Mouse (Mus musculus) cortical plate, adult 2 months (tissue): ENCODE measurements at regions not wholly inside any gene's neighbourhood (a gene's known extent, or its start where the extent isn't known, plus 50 kb on each side); places are given as distances from the start of the nearest gene placed in this dataset.

ENCODE experiments used
- H3K27ac ChIP-seq: fragments of 200-500 bp; 2 replicates; pipeline ENCODE4 v1.5.1; 2012; ENCODE audit warnings: low read length, control low read depth, inconsistent platforms; ENCODE audit not compliant: insufficient read depth
- H3K4me1 ChIP-seq: fragments of 200-500 bp; 2 replicates; pipeline ENCODE4 v1.6.1; 2011; ENCODE audit warnings: low read length; ENCODE audit not compliant: control insufficient read depth, insufficient read depth
- H3K4me3 ChIP-seq: fragments of 200-500 bp; 2 replicates; pipeline ENCODE4 v1.5.1; 2011; ENCODE audit warnings: mild to moderate bottlenecking, low read length, control low read depth; ENCODE audit not compliant: insufficient read depth
- CTCF ChIP-seq: fragments of 200-500 bp; IDR thresholded peaks from 2 replicates; pipeline ENCODE4 v1.5.1; 2011; ENCODE audit warnings: mild to moderate bottlenecking, control low read depth, low read length; ENCODE audit not compliant: insufficient read depth; ENCODE audit errors: extremely low read depth
- POLR2A ChIP-seq: fragments of 200-500 bp; IDR thresholded peaks from 2 replicates; pipeline ENCODE4 v1.6.1; 2011; ENCODE audit warnings: mild to moderate bottlenecking, low read length, control low read depth; ENCODE audit not compliant: insufficient read depth; ENCODE audit errors: extremely low read depth

DNA sequence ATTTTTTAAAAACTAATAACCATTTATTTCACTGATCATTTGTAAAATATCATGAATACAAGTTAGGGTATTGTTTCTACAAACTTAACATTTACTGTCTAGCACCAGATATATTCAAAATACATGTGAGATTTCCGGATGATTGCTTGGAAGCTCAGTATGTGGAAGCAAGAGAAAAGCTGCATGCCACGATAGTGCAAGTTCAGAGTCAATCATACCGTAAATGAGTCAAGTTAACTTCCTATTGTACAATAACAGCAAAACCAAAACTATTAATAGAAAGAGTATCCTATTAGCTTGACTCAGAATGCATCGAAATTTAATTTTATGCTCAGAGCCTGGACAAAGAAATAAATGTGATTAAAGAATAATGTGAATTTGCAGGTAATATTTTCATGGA lies 1284.6 kb upstream of the Cited2 start:
- Histone ChIP-seq H3K27ac (no peak overlapping the region), H3K4me1 (no peaks in the 10 kb centered on the region), H3K4me3 (no peak overlapping the region)
- TF ChIP-seq CTCF, result no peak
- no peak for TF ChIP-seq POLR2A

DNA sequence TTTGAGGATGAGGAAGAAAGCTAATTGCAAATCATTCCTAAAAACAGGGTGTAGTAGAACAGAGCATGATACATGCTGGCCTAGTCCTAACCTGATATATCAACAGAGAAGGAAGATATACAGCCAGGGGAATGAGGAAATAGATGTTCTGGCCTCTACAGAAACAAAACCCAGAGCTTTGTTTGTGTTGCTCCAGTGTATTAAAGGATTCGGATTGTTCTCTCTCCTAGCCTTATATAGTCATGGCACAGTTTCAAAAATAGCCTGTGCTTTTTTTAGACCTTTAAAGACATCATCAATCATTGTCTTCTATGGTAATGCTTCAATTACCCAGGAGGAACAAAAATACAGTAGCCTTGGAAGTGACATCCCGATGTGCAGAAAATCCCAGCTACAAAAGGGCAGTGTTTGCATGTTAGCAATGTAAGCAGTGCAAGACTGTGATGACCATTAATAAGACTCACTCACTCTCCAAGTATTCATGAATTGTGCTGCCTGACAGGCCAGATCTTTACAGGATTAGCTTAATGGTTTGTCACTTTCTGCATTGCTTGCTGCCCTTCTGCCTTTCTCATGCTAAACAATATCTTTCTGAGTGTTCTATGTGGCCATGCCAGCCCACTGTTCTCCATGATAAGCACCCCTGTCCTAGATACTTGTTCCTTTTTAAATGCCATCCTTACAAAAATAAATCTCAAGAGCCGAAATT lies 1281.9 kb upstream of the Cited2 start:
- H3K4me3 ChIP-seq, result no peak overlapping the region
- TF ChIP-seq CTCF (no peak), POLR2A (no peak)
- no peak overlapping the region for H3K27ac ChIP-seq
- H3K4me1 ChIP-seq, result no peaks in the 10 kb centered on the region

GRCm38 (mm10) chr10:16441661-16442072 lies 1281.4 kb upstream of the Cited2 start:
- TF ChIP-seq POLR2A (no peak), CTCF (no peak)

DNA sequence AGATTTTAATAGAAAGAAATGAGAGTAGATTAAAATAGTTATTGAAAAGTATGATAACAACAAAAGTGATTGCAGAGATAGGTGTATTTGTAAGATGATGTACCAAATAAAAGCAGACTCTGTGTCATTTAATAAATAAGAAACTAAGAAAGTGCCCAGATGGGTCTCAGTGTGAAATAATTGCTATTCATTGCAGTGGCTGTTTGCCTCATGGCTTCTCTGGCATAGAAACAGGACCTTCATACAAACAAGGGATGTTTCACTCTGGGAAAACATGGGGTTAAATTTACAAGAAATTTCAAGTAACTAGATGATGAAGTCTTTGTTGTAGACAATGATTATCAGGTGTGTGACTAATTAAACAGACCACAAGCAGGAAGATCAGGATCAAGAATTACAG lies 1279.1 kb upstream of the Cited2 start:
- Histone ChIP-seq H3K4me3 (no peak overlapping the region), H3K4me1 (no peaks in the 10 kb centered on the region), H3K27ac (no peak overlapping the region)
- TF ChIP-seq POLR2A (no peak), CTCF (no peak)

More at GRCm38 (mm10) chr10:16441661-16442072, 1281.4 kb upstream of the Cited2 start:
- H3K27ac ChIP-seq, result no peak overlapping the region
- H3K4me3 ChIP-seq, result no peak overlapping the region
- H3K4me1 ChIP-seq, result no peaks in the 10 kb centered on the region

DNA sequence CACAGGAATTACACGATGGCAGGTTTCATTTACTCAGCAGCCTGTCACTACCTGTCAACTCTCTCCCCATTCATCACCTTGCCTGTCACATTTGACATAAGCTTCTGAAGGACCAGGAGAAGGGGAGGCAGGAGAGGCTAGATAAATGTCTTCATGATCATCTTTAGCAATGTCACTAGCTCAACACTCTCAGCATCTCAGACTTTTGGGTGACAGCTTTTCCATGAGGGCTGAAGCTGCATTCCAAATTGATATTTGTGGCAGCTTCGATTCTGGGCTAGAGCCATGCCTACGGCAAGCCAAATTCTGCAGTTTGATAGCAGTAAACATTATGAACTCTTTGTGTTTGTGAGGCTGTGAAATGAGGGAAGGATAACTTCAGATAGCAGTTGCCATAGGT lies 1255.1 kb upstream of the Cited2 start:
- Histone ChIP-seq H3K27ac (no peak overlapping the region), H3K4me1 (no peaks in the 10 kb centered on the region), H3K4me3 (no peak overlapping the region)
- TF ChIP-seq CTCF, result no peak
- TF ChIP-seq POLR2A, result no peak

DNA sequence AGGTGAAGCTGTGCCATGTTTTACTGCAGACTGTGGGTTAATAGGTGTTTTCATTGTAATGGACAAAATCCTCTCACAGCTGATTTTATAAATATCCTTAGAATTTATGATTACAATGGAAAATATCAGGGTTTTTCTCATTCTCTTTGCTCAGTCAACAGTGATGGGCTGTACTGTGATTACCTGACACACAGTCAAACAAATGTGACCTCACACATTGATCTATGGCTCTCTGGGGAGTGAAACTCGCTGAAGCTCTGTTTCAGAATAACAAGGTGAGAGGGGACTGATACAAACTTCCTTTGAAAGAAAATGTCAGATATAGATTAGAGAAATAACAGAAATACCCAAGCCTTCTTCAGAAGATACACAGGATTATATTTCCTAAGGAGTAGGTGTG lies 1253.3 kb upstream of the Cited2 start:
- no peaks in the 10 kb centered on the region for H3K4me1 ChIP-seq
- no peak overlapping the region for H3K27ac ChIP-seq
- H3K4me3 ChIP-seq, result no peak overlapping the region
- TF ChIP-seq POLR2A (no peak), CTCF (no peak)

GRCm38 (mm10) chr10:16473952-16474521 lies 1249.0 kb upstream of the Cited2 start:
- H3K4me1 ChIP-seq, result no peaks in the 10 kb centered on the region
- no peak for TF ChIP-seq CTCF
- TF ChIP-seq POLR2A, result no peak
- no peak overlapping the region for H3K4me3 ChIP-seq
- no peak overlapping the region for H3K27ac ChIP-seq

DNA sequence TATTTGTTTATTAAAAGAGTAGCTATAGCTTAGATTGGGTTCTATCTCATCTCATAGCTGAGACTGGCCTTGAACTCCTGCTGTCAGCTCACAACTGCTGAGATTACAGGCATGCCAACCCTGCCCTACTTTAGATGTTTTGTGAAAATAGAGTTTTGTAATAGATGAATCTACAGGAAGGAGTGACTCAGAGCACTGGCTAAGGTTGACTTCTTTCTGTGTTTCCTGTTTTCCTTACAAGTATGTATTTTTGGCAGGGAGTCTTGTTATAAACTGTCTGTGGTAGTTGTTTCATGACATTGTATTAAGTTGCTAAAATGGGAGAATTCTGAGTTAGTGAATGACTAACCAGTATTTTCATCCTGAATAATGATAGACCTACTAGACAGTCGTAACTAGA lies 1224.4 kb upstream of the Cited2 start:
- TF ChIP-seq CTCF (no peak), POLR2A (no peak)
- Histone ChIP-seq H3K4me1 (no peaks in the 10 kb centered on the region), H3K27ac (no peak overlapping the region), H3K4me3 (no peak overlapping the region)

GRCm38 (mm10) chr10:16507681-16508080 lies 1215.3 kb upstream of the Cited2 start:
- Histone ChIP-seq H3K4me3 (no peak overlapping the region), H3K4me1 (no peaks in the 10 kb centered on the region), H3K27ac (no peak overlapping the region)
- no peak for TF ChIP-seq POLR2A
- TF ChIP-seq CTCF, result no peak

DNA sequence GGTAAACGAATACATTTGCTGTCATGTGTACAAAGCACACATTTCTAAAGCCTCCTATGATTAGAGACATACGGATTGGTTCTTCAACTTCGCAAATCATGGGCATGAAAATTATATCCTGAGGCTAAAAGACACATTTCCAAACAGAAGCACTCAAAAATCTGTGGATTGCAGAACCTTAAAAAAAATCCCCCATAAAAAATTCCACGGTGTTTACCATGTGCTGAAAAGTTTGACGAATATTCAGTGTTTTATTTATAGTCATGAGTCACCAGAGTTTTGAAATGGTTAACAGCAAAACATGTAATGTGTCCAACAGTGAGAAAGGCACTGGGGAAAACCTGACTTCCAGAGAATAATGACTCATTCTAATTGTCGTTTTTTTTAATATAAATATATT lies 1214.9 kb upstream of the Cited2 start:
- no peak overlapping the region for H3K27ac ChIP-seq
- TF ChIP-seq CTCF, result no peak
- no peak for TF ChIP-seq POLR2A
- no peak overlapping the region for H3K4me3 ChIP-seq
- no peaks in the 10 kb centered on the region for H3K4me1 ChIP-seq

- Histone ChIP-seq H3K27ac (no peak overlapping the region), H3K4me1 (no peaks in the 10 kb centered on the region), H3K4me3 (no peak overlapping the region)
- TF ChIP-seq CTCF, result no peak
- no peak for TF ChIP-seq POLR2A
These were observed 1208.4 kb upstream of the Cited2 start for GRCm38 (mm10) chr10:16514656-16515055.
